Mouse (Mus musculus) G1E (cell line): ENCODE measurements around the gene Gm10382. TPM values are rescaled to one million over a fixed set of nuclear protein-coding genes. Genes with fewer than 3 reads are reported as not detected.
A peak's percentile ranks its signal among the peaks of the same experiment; 100 is the strongest.

Experiments
- ATAC-seq: 2 replicates; pipeline ENCODE4 v1.8.0; 2016; ENCODE audit warnings: mild to moderate bottlenecking; ENCODE audit not compliant: insufficient number of reproducible peaks, poor library complexity, low FRiP score, severe bottlenecking; ENCODE audit errors: extremely low read depth
- DNase-seq: peaks from one replicate; pipeline ENCODE4 v3.0.0; 2012; ENCODE audit warnings: low spot score
- H3K27me3 ChIP-seq: 2 replicates; pipeline ENCODE4 v1.6.1; 2012; ENCODE audit warnings: mild to moderate bottlenecking, low read length, inconsistent platforms; ENCODE audit not compliant: insufficient read depth
- H3K36me3 ChIP-seq: replicated peaks from 2 replicates; pipeline ENCODE3; 2012; ENCODE audit warnings: mild to moderate bottlenecking, inconsistent platforms
- H3K4me1 ChIP-seq: 2 replicates; pipeline ENCODE4 v1.6.1; 2012; ENCODE audit warnings: low read depth, low read length, inconsistent platforms, mixed read lengths; ENCODE audit not compliant: insufficient read depth
- H3K4me3 ChIP-seq: 2 replicates; pipeline ENCODE4 v1.5.1; 2012; ENCODE audit warnings: low read depth, mild to moderate bottlenecking, inconsistent platforms, low read length, moderate library complexity, mixed read lengths
- H3K9me3 ChIP-seq: replicated peaks from 2 replicates; pipeline ENCODE4 v1.6.1; 2012; ENCODE audit warnings: inconsistent platforms
- CTCF ChIP-seq: IDR thresholded peaks from 2 replicates; pipeline ENCODE4 v1.5.1; 2012; ENCODE audit warnings: low read depth, low read length, inconsistent platforms, mixed read lengths
- GATA1 ChIP-seq: IDR thresholded peaks from 2 replicates; pipeline ENCODE4 v1.6.1; 2012; ENCODE audit warnings: borderline replicate concordance, low read length, inconsistent platforms, mixed read lengths
- GATA2 ChIP-seq: IDR thresholded peaks from 2 replicates; pipeline ENCODE4 v1.6.1; 2012; ENCODE audit warnings: low read depth, low read length, inconsistent platforms, borderline replicate concordance
- POLR2AphosphoS5 ChIP-seq: IDR thresholded peaks from 2 replicates; pipeline ENCODE4 v1.6.1; 2012; ENCODE audit warnings: low read depth, low read length, inconsistent platforms; ENCODE audit not compliant: insufficient replicate concordance
- TAL1 ChIP-seq: conservative IDR thresholded peaks from 2 replicates; pipeline ENCODE4 v1.6.1; 2012; ENCODE audit warnings: low read depth, low read length, inconsistent platforms, mixed read lengths
- polyA plus RNA-seq: library from polyadenylated mRNA; stranded (reverse); fragments of >175 nt; gene quantifications from 2 replicates; pipeline ENCODE4 v1.2.3, GENCODE M21; 2012
- total RNA-seq, 2 experiments: library from RNA; stranded (forward) in 1 of 2; stranded (reverse) in 1 of 2; fragments of 200-1000 nt in 1 of 2; fragments of >200 nt in 1 of 2; fragmentation: Nextera tagmentation in 1 of 2; gene quantifications; 2 replicates each; pipeline ENCODE4 v1.2.3; 2014 to 2017

The Gm10382 gene
- total and polyA plus RNA-seq, 3 experiments, result 0.22 TPM; not detected in 2

- no peak for TF ChIP-seq GATA1
- TF ChIP-seq CTCF, result no peak
- TF ChIP-seq POLR2AphosphoS5, result no peak
- no peak for TF ChIP-seq TAL1
- no peak for TF ChIP-seq GATA2
- H3K9me3 ChIP-seq, result no peaks in the 10 kb centered on the region
- no peak for ATAC-seq
- H3K4me1 ChIP-seq, result peaks cover 42% of the 10 kb centered on the region
- peaks cover 13% of the 10 kb centered on the region for H3K27me3 ChIP-seq
- H3K4me3 ChIP-seq, result no peak overlapping the region
- no peak for DNase-seq
- no peaks in the 10 kb centered on the region for H3K36me3 ChIP-seq
Observed at GRCm38 (mm10) chr5:125402991-125403390, 13.9 kb downstream of the Gm10382 start.

GRCm38 (mm10) chr5:125403481-125404465 is 14.7 kb downstream of the Gm10382 start:
- Histone ChIP-seq H3K4me1 (peaks cover 50% of the 10 kb centered on the region), H3K9me3 (no peaks in the 10 kb centered on the region), H3K27me3 (peaks cover 13% of the 10 kb centered on the region), H3K4me3 (peak overlapping the region; percentile 62; the same call in 1 of the 2 replicates), H3K36me3 (no peaks in the 10 kb centered on the region)
- no peak for ATAC-seq
- no peak for DNase-seq
- no peak for TF ChIP-seq CTCF
- TF ChIP-seq GATA1, result no peak
- TF ChIP-seq GATA2, result no peak
- TF ChIP-seq POLR2AphosphoS5, result no peak
- no peak for TF ChIP-seq TAL1

- peaks cover 55% of the 10 kb centered on the region for H3K4me1 ChIP-seq
- peaks cover 13% of the 10 kb centered on the region for H3K27me3 ChIP-seq
- ATAC-seq (no peak), DNase-seq (no peak)
- no peaks in the 10 kb centered on the region for H3K9me3 ChIP-seq
- peak overlapping the region; percentile 72 for H3K4me3 ChIP-seq
- no peak for TF ChIP-seq CTCF
- no peak for TF ChIP-seq GATA2
- TF ChIP-seq TAL1, result no peak
- no peak for TF ChIP-seq POLR2AphosphoS5
- TF ChIP-seq GATA1, result no peak
- H3K36me3 ChIP-seq, result no peaks in the 10 kb centered on the region
Observed at GRCm38 (mm10) chr5:125404536-125404902, 15.4 kb downstream of the Gm10382 start.

- TF ChIP-seq GATA2 (no peak), TAL1 (no peak), CTCF (no peak), POLR2AphosphoS5 (no peak), GATA1 (no peak)
- Histone ChIP-seq H3K4me1 (peaks cover 60% of the 10 kb centered on the region), H3K9me3 (no peaks in the 10 kb centered on the region), H3K27me3 (peaks cover 13% of the 10 kb centered on the region), H3K4me3 (peak overlapping the region; percentile 72), H3K36me3 (no peaks in the 10 kb centered on the region)
- ATAC-seq, result peak; percentile 42
- DNase-seq, result peak; percentile 37
Observed at GRCm38 (mm10) chr5:125404903-125405545, 15.9 kb downstream of the Gm10382 start.

GRCm38 (mm10) chr5:125405546-125406248 is 16.6 kb downstream of the Gm10382 start:
- ATAC-seq, result no peak
- peaks cover 11% of the 10 kb centered on the region for H3K27me3 ChIP-seq
- peaks cover 65% of the 10 kb centered on the region for H3K4me1 ChIP-seq
- no peaks in the 10 kb centered on the region for H3K9me3 ChIP-seq
- peak overlapping the region; percentile 72 for H3K4me3 ChIP-seq
- TF ChIP-seq POLR2AphosphoS5 (no peak), GATA1 (no peak), CTCF (no peak), TAL1 (no peak)
- H3K36me3 ChIP-seq, result no peaks in the 10 kb centered on the region
- DNase-seq, result no peak

- H3K4me1 ChIP-seq, result peaks cover 62% of the 10 kb centered on the region
- no peak for TF ChIP-seq CTCF
- TF ChIP-seq POLR2AphosphoS5, result no peak
- no peak for TF ChIP-seq GATA2
- TF ChIP-seq TAL1, result no peak
- TF ChIP-seq GATA1, result no peak
- H3K36me3 ChIP-seq, result peaks cover under 1% of the 10 kb centered on the region
- no peaks in the 10 kb centered on the region for H3K9me3 ChIP-seq
- DNase-seq (peak; percentile 53), ATAC-seq (peak; percentile 38)
- peaks cover 6% of the 10 kb centered on the region; the same call in 1 of the 2 replicates for H3K27me3 ChIP-seq
- peak overlapping the region; percentile 72 for H3K4me3 ChIP-seq
Observed at GRCm38 (mm10) chr5:125406322-125407016, 17.3 kb downstream of the Gm10382 start.
